Mouse (Mus musculus): ENCODE results near the gene Nectin2.
"Not testable (repeated sequence)": the region's sequence is repeated elsewhere in the genome, so short reads cannot be mapped to it uniquely, and the experiment has no call there.

The Nectin2 gene

GRCm38 (mm10) chr7:19702859-19703555 lies 47.3 kb downstream of the Nectin2 start:
- no peak for DNase-seq

GRCm38 (mm10) chr7:19701069-19701761 lies 49.1 kb downstream of the Nectin2 start:
- peak; percentile 80 for DNase-seq

- no peak for DNase-seq
Observed at GRCm38 (mm10) chr7:19700299-19701068, 49.8 kb downstream of the Nectin2 start.

DNA sequence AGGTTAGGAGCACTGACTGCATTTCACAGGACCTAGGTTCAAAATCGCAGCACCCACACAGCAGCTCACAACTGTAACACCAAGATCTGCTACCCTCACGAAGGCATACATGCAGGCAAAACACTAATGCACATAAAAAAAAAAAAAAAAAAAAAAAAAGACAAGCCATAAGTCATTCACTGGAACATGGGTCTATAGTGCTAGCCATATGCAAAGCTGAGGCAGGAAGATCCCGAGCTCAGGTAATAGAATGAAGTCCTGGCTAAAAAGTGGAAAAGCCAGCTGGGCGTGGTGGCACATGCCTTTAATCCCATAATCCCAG lies 50.5 kb downstream of the Nectin2 start:
- DNase-seq: no peak

GRCm38 (mm10) chr7:19698907-19699826 lies 51.1 kb downstream of the Nectin2 start, which contains the start of gene Apoe:
Apoe (minus strand) TSS chr7:19699188.
- peak; percentile 72 for DNase-seq

GRCm38 (mm10) chr7:19697949-19698906 lies 52.1 kb downstream of the Nectin2 start:
- DNase-seq: peak; percentile 48

- DNase-seq: peak; percentile 20
Observed at GRCm38 (mm10) chr7:19696336-19696873, 53.9 kb downstream of the Nectin2 start.

DNA sequence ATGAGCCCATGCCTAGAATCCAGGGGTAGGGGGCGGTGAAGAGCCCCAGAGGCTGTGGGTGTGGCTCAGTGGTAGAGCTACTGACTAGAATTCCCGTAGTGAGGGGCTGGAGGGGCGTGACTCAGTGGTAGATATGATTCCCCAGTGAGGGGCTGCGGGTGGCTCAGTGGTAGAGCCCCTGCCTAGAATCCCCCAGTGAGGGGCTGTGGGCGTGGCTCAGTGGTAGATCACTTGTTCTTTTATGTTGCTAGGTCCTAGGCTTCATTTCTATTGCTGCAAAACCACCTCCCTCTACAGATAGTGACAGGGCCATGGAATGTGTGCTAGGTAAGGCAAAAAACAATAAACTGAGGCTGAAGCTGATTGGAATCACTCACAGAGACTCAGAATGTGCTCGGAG lies 54.4 kb downstream of the Nectin2 start:
- DNase-seq: peak; percentile 15

DNA sequence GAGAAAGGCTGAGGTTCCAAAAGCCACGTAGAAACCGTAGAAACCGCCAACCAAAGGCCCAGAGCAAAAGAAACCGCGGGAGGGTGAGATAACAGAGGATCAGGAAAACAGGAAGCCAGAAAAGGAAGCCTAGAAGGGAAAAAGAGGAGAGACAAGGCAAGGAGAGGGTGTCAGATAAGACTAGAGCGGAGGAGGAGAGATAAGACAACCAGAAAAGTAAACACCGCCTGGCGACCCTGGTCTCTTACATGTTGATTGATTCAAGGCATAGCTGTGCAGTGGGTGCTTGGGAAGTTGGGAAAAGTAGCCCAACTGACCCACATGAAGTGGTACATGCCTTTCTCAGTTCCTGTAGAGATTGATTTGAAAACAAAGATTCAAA lies 55.1 kb downstream of the Nectin2 start:
- DNase-seq: peak; percentile 43

DNA sequence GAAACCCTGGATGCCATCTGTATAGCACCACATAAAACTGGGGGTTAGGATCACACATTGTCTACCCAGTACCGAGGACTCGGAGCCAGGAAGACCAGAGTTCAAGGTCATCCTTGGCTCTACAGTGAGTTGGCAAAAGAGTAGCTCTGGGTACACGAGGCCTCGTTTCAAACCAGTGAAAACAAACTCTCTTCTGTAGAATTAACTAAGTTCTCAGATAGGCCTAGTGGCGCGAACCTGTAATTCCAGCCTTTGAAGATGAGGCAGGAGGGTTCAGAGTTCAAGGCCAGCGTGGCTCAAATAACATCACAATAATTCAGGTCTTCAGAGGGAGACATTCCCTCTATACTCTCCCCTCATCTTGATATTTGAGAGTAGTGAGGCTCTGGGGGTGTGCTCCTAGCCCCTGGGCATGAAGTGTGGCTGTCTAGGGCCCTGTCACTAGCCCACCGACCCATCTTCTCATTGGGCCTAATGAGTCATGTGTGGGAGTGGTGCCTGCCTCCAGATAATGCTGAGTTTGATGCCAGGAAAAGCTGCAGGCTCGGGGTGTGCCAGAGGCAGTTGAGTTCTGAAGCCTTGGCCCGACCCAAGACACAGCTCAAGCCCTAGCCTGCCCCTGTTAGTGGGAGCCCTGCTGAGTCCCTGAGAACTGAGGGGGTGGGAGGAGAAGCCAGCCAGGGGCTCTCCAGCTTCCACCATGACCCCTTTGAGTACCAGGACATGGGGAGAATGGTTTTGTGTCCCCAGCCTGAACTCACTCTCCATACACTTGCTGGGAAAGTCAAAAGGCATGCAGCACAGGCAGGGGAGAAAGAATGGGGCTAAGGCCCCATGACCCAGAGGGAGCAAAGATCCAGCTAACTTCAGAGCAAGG lies 55.7 kb downstream of the Nectin2 start:
- DNase-seq: no peak

GRCm38 (mm10) chr7:19693421-19693820 lies 56.9 kb downstream of the Nectin2 start:
- DNase-seq: peak; percentile 77

GRCm38 (mm10) chr7:19691873-19692865 lies 58.1 kb downstream of the Nectin2 start, which contains the start of gene Apoc1:
Apoc1 (minus strand) TSS chr7:19692660.
- peak; percentile 50 for DNase-seq

DNA sequence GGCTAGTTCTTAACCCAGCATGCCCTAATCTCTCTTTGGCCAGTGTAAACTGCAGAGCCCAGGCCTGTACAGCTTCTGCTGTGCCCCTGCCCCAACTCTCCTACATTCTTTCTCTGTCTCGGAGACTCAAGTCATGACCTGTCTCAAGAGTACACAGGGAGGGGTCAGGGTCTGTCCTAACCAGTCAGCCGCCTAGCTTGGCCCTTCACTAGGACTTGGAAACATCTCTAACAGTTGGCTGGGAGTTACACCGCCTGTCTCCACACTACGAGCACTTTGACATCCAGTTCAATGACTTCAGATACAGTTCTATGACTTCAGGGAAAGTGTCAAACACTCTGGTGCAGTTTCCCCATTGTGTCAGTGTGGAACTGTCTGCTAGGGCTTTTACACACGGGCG lies 58.8 kb downstream of the Nectin2 start:
- no peak for DNase-seq

DNA sequence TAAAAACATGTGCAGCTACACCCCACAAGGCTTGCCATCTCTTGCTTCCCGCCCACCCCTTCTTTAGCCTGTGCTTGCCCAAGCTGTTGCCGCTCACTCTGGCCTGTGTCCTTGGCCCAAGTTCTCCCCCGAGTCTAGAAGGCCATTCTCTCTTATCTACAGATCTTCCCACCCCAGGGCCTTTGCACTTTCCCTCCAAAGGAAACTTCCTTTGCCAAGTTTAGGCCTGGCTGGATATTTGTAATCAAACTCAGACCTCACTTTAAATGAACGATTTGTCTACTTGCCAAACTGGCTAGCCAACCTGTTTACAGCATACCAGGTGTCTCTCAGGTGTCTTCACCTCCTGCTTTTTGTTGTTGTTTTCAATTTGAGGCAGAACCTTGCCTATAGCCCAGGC lies 59.4 kb downstream of the Nectin2 start:
- DNase-seq: no peak

DNA sequence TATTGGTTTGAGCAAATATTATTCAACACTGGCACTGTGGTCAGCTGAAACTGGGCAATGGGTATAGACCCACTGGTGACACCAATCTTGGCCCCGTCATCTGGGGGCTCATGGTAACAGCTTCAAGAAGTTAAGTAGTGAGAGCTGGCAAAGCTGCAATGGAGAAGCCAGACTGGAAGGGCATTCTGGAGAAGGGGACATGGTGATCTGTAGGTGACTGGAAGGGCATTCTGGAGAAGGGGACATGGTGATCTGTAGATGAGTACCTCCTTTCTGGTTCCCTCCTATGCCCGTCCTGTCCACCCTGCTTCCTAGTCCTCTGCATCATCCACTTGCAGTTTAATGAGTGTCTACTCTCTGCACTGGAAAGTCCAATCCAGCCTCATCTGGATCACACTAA lies 61.7 kb downstream of the Nectin2 start:
- DNase-seq: no peak

DNA sequence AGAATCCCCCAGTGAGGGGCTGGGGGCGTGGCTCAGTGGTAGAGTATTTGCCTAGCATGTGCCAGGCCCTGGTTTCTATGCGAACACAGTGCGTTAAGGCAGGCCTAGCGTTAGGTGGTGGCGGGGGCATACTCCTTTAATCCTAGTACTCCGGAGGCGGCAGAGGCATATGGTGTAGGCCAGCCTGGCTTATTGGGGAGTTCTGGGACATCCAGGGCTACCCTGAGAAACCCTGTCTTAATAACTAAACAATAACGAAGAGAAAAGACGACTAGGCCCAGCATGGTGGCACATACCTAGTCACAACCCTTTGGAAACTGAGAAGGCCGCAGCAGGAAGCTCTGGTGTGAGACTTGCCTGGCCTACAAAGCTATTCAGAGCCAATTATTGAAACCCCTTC lies 62.2 kb downstream of the Nectin2 start:
- DNase-seq: no peak

- not testable (repeated sequence) for DNase-seq
Observed at GRCm38 (mm10) chr7:19686927-19687583, 63.2 kb downstream of the Nectin2 start.

- peak; percentile 51 for DNase-seq
Observed at GRCm38 (mm10) chr7:19686521-19686920, 63.8 kb downstream of the Nectin2 start.

Measured in liver (tissue).